Mouse (Mus musculus): ENCODE measurements at regions not wholly inside any gene's neighbourhood (a gene's known extent, or its start where the extent isn't known, plus 50 kb on each side); places are given as distances from the start of the nearest gene placed in this dataset.
"Not testable (repeated sequence)": the region's sequence is repeated elsewhere in the genome, so short reads cannot be mapped to it uniquely, and the experiment has no call there.

- intact Hi-C loops (cut with DNase I) = no loop called here
Measured at GRCm38 (mm10) chr3:137193873-137194272, 147.0 kb upstream of the Emcn start.

DNA sequence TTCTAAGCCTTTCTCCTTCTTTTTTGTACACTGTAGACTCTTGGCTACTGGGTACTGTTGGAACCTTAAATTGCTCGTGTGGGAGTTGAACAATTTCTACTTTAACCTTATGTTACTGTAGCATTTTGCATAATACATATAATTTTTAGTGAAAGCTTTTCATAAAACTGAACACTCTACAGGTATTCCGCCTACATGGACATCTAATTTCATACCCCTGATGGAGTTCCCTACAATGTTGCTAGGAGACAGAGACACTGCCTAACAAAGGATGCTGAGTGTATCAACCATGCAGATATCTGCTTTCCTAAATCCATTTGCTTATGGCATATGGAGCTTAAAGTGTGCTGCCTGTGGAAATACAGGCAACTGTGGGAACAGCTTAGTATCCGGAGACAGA is 129.2 kb upstream of the Emcn start:
- intact Hi-C loops (cut with DNase I) = loop anchor here (2.0 to 10.0 kb wide), 4 partner anchors 205 to 543 kb away; no protein-coding TSS in a partner anchor

More at GRCm38 (mm10) chr3:137193873-137194272, 147.0 kb upstream of the Emcn start:
- no peak for DNase-seq (ENCODE audit: low spot score in 2 of 2)

DNA sequence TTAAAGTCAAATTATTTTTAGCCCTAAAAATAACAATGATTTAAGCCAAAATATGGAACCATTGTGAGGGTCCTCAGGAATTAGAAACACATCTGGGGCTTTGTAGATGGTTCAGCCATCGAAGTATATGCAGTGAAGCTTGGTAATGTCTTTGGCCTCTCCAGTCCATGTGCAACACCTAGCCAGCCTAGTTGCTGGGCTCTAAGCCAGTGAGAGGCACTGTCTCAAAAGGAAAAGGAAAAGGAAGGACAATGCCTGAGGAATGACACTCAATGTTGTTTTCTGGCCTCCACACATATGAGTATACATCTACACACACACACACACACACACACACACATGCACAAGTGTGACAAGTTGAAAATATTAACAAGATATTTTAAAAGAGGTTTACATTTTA is 124.8 kb upstream of the Emcn start:
- intact Hi-C loops (cut with DNase I) = loop anchor here (10.0 kb wide), 2 partner anchors 349 to 539 kb away; no protein-coding TSS in a partner anchor

More for the DNA sequence above, 129.2 kb upstream of the Emcn start:
- DNase-seq (ENCODE audit: low spot score in 2 of 2) = peak; percentile 27 to 91

DNA sequence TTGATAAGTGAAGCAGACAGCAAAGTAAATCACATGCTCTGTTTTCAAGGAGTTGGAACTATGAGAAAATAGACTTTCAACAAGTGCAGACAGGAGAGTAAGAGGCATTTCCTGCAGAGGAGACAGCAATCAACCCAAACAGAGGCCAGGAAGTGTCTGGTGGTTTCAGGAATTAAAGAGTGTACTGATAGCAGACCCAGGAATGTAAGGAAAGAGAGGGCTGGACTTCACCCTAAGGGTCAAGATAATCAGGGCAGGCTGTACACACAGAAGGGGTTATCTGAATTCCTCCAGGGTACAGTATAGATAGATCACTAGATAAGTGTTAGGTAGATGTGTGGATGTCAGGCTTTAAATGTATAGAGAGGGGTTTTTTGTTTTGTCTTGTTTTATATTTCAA is 123.6 kb upstream of the Emcn start:
- intact Hi-C loops (cut with DNase I) = loop anchor here (10.0 kb wide), 2 partner anchors 348 to 538 kb away; no protein-coding TSS in a partner anchor
- DNase-seq (ENCODE audit: low spot score in 2 of 2) = no peak

More for the DNA sequence above, 124.8 kb upstream of the Emcn start:
- no peak for DNase-seq (ENCODE audit: low spot score in 2 of 2)

- DNase-seq (ENCODE audit: low spot score in 2 of 2) = no peak
- intact Hi-C loops (cut with DNase I) = loop anchor here (10.0 kb wide), 2 partner anchors 347 to 537 kb away; no protein-coding TSS in a partner anchor
Measured at GRCm38 (mm10) chr3:137217926-137218325, 122.9 kb upstream of the Emcn start.

- DNase-seq (ENCODE audit: low spot score in 2 of 2) = no peak
- intact Hi-C loops (cut with DNase I) = no loop called here
Measured at GRCm38 (mm10) chr3:137226151-137226550, 114.7 kb upstream of the Emcn start.

- intact Hi-C loops (cut with DNase I) = no loop called here
- no peak for DNase-seq (ENCODE audit: low spot score in 2 of 2)
Measured at GRCm38 (mm10) chr3:137227122-137227838, 113.6 kb upstream of the Emcn start.

DNA sequence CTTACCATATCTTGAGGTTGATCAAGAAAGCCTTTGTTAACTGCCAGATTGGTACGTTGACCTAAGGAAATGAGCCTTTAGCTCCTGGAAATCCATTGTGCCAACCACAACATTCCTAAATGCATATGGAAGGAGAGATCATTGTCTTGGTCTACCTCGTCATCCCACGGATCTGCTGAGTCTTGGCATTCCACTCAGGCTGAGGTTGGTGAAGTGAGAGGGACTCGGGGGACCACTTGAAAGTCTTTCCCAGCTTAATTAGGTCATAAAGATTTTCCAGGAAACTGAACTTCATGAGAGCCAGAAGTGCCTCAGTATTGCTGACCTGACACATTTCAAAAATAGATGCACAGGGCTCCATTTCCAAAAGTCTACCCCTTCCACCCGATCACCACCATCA is 112.5 kb upstream of the Emcn start:
- no peak for DNase-seq (ENCODE audit: low spot score in 2 of 2)
- intact Hi-C loops (cut with DNase I) = no loop called here

GRCm38 (mm10) chr3:137242877-137243276 is 98.0 kb upstream of the Emcn start:
- intact Hi-C loops (cut with DNase I) = no loop called here
- no peak for DNase-seq (ENCODE audit: low spot score in 2 of 2)

DNA sequence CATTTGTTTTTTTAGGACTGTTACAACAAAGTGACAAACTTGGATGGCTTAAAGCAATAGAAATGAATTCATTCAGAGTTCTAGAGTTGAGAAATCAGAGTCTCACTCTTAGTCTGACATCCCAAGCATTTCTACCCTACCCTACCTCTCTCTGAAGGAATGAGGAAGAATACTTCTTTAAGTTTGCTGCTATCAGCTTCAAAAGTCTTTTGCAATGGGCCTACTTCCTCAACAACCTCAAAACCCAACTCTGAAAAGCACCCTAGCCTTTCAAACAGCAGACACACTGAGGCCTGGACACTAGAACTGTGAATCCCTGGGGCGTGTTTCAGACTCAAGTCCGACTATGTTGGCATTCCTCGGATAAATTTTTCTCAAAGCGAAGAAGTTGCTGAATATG is 77.0 kb upstream of the Emcn start:
- DNase-seq (ENCODE audit: low spot score in 2 of 2) = no peak
- intact Hi-C loops (cut with DNase I) = no loop called here

- DNase-seq (ENCODE audit: low spot score in 2 of 2) = no peak
- intact Hi-C loops (cut with DNase I) = no loop called here
Measured at GRCm38 (mm10) chr3:137267752-137268151, 73.1 kb upstream of the Emcn start.

GRCm38 (mm10) chr3:137275444-137275843 is 65.4 kb upstream of the Emcn start:
- intact Hi-C loops (cut with DNase I) = no loop called here
- DNase-seq (ENCODE audit: low spot score in 2 of 2) = no peak

- intact Hi-C loops (cut with DNase I) = no loop called here
- no peak for DNase-seq (ENCODE audit: low spot score in 2 of 2)
Measured at GRCm38 (mm10) chr3:137279284-137279683, 61.6 kb upstream of the Emcn start.

GRCm38 (mm10) chr3:137281052-137281451 is 59.8 kb upstream of the Emcn start:
- DNase-seq (ENCODE audit: low spot score in 2 of 2) = peak in 1 of 2 experiments; percentile 11
- intact Hi-C loops (cut with DNase I) = no loop called here

- DNase-seq (ENCODE audit: low spot score in 2 of 2); intact Hi-C loops (cut with DNase I): not testable (repeated sequence)
Measured at GRCm38 (mm10) chr3:137287558-137287957, 53.3 kb upstream of the Emcn start.

DNA sequence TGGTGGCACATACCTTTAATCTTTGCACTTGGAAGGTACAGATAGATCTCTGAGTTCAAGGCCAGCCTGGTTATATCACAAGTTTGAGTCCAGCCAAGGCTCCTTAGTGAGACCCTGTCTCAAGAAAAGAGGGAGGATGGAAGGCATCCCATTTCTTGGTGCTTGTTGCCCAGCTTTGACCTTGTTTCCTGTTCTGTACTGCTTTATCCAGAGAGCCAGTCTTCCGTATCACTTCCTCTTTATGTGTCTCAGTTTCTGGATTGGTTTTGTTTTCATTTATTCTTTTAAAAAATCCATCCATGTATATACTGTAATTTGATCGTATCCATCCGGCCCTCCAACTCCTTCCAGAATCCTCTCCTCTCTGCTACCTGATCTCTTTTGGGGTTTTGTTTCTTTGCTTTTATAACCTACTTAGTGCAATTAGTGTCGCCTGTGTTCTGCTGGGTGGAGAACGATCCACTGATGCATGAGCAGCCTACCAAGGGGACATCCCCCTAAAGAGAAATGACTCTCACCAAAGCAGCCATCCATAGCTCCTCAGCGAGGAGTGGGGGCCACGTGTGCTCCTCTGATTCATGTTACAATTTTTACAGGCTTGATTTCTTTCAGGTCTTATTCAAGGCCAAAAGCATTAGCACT is 52.4 kb upstream of the Emcn start:
- intact Hi-C loops (cut with DNase I) = no loop called here
- no peak for DNase-seq (ENCODE audit: low spot score in 2 of 2)

DNA sequence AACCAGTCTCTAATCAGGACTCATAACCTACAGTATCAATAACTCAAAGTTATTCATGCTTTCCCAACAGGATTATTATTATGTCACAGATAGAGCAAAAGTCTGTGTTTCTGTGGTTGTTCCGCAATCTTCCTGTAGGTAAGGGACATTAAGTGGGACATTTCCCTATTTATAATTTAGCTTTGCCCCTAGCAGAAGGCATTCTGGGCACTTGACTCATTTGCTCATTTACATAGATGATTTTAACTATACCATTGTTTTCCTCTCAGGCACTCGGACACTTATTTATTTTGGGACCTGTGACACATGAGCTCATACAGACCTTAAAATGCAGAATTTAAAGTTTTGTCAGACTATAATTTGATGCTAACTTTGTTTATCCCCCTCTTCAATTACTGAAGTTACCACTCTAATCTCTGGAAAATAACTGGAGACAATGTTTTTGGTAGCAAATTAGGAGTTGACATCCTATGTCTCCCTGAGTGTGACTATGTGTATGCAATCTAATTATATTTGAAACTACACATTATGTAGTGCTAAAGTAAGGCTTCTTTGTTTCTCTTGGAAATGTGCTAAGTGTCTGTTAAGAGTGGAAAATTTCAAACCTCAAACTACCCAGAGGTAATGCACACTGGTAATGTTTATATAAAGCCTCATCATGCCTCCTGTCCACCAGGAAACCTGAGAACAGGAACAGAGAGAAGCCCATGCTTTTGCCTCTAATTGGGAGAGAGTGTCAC is 51.8 kb upstream of the Emcn start:
- intact Hi-C loops (cut with DNase I) = no loop called here
- DNase-seq (ENCODE audit: low spot score in 2 of 2) = peak in 1 of 2 experiments; percentile 22

- intact Hi-C loops (cut with DNase I) = no loop called here
- no peak for DNase-seq (ENCODE audit: low spot score in 2 of 2)
Measured at GRCm38 (mm10) chr3:137289683-137289984, 51.2 kb upstream of the Emcn start.
